Mouse (Mus musculus) kidney, embryonic 14.5 days (tissue): ENCODE results near the gene Ifna2. TPM values are rescaled to one million over a fixed set of nuclear protein-coding genes. Genes with fewer than 3 reads are reported as not detected.
A peak's percentile ranks its signal among the peaks of the same experiment; 100 is the strongest.

Experiments used
- ATAC-seq: fragments of 200-750 bp; cut with Nextera tagmentation; 2 replicates; pipeline ENCODE4 v1.8.0; 2017; ENCODE audit warnings: moderate number of reproducible peaks, mild to moderate bottlenecking, moderate TSS enrichment, moderate library complexity; ENCODE audit not compliant: low FRiP score, low TSS enrichment
- H3K27ac ChIP-seq: fragments of 300-500 bp; sonication (generic); 2 replicates; pipeline ENCODE4 v1.5.1; 2014; ENCODE audit warnings: low read depth, mild to moderate bottlenecking, low read length, moderate library complexity, mixed read lengths
- H3K27me3 ChIP-seq: fragments of 300-500 bp; sonication (generic); 2 replicates; pipeline ENCODE4 v1.6.1; 2014; ENCODE audit warnings: mild to moderate bottlenecking, low read length; ENCODE audit not compliant: control insufficient read depth, insufficient read depth
- H3K36me3 ChIP-seq: fragments of 300-500 bp; sonication (generic); 2 replicates; pipeline ENCODE4 v1.6.1; 2014; ENCODE audit warnings: low read length, mixed read lengths; ENCODE audit not compliant: control insufficient read depth, insufficient read depth
- H3K4me1 ChIP-seq: fragments of 300-500 bp; sonication (generic); 2 replicates; pipeline ENCODE4 v1.6.1; 2014; ENCODE audit warnings: low read length, mixed read lengths; ENCODE audit not compliant: control insufficient read depth, insufficient read depth
- H3K4me2 ChIP-seq: fragments of 300-500 bp; sonication (generic); replicated peaks from 2 replicates; pipeline ENCODE4 v1.6.1; 2014; ENCODE audit warnings: low read depth, mild to moderate bottlenecking, low read length
- H3K4me3 ChIP-seq: fragments of 300-500 bp; sonication (generic); 2 replicates; pipeline ENCODE4 v1.5.1; 2014; ENCODE audit warnings: mild to moderate bottlenecking, low read length
- H3K9ac ChIP-seq: fragments of 300-500 bp; sonication (generic); 2 replicates; pipeline ENCODE4 v1.6.1; 2014; ENCODE audit warnings: low read depth, mild to moderate bottlenecking, low read length, moderate library complexity
- H3K9me3 ChIP-seq: fragments of 300-500 bp; sonication (generic); 2 replicates; pipeline ENCODE4 v1.6.1; 2016; ENCODE audit warnings: low read length; ENCODE audit not compliant: control insufficient read depth
- WGBS: fragments of 180-500 bp; shearing (Covaris S2); extraction: QIAGEN DNeasy Blood & Tissue Kit; methylation state at CpG from one replicate; pipeline ENCODE4 v1.1.7; 2014; 5-methylcytosine and 5-hydroxymethylcytosine counted together
- polyA plus RNA-seq: library from polyadenylated mRNA; unstranded; fragments of >200 nt; fragmentation: Nextera tagmentation; extraction: Ambion mirVana; gene quantifications from 2 replicates; pipeline ENCODE4 v1.2.1, GENCODE M21; 2014

Ifna2 gene
- polyA plus RNA-seq, 1 experiment from 2014 or later, result not detected

- Histone ChIP-seq H3K4me1 (no peaks in the 10 kb centered on the region), H3K36me3 (no peaks in the 10 kb centered on the region), H3K4me3 (no peak overlapping the region), H3K9ac (no peak overlapping the region), H3K9me3 (no peaks in the 10 kb centered on the region), H3K27ac (no peak overlapping the region), H3K4me2 (no peak overlapping the region), H3K27me3 (no peaks in the 10 kb centered on the region)
- 97% methylated on average over 1 of the region's 1 CpGs for WGBS
- no peak for ATAC-seq
Measured at GRCm38 (mm10) chr4:88707128-88707826, 23.6 kb upstream of the Ifna2 start.

- Histone ChIP-seq H3K9ac (no peak overlapping the region), H3K4me2 (no peak overlapping the region), H3K36me3 (no peaks in the 10 kb centered on the region), H3K9me3 (no peaks in the 10 kb centered on the region), H3K4me1 (no peaks in the 10 kb centered on the region), H3K4me3 (no peak overlapping the region), H3K27me3 (no peaks in the 10 kb centered on the region), H3K27ac (no peak overlapping the region)
- 24% methylated on average over 3 of the region's 3 CpGs for WGBS
- no peak for ATAC-seq
Measured at GRCm38 (mm10) chr4:88705924-88706323, 22.2 kb upstream of the Ifna2 start.

DNA sequence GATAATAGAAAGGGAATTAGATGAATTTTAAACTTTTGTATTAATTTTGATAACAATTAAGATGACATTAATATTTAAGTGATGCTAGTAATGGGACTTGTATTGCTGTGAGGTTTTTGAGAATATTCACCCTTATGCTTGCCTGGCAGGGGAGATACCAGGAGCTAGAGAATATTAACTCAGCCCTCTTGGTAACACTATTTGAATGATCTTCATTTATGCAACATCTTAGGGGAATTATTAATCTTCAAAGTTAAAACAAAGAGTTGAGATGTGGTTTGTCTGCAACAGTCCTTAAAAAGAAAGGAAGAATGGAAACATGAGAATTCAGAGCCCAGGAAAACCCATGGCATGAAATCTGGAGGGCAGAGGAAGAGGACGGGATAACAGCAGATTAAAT is 15.6 kb upstream of the Ifna2 start:
- no peaks in the 10 kb centered on the region for H3K4me1 ChIP-seq
- no peak overlapping the region for H3K4me2 ChIP-seq
- H3K27me3 ChIP-seq, result no peaks in the 10 kb centered on the region
- no peaks in the 10 kb centered on the region for H3K9me3 ChIP-seq
- no peak for ATAC-seq
- no peak overlapping the region for H3K9ac ChIP-seq
- no peak overlapping the region for H3K4me3 ChIP-seq
- no peaks in the 10 kb centered on the region for H3K36me3 ChIP-seq
- H3K27ac ChIP-seq, result no peak overlapping the region
- WGBS, result 95% methylated on average over 1 of the region's 1 CpGs

DNA sequence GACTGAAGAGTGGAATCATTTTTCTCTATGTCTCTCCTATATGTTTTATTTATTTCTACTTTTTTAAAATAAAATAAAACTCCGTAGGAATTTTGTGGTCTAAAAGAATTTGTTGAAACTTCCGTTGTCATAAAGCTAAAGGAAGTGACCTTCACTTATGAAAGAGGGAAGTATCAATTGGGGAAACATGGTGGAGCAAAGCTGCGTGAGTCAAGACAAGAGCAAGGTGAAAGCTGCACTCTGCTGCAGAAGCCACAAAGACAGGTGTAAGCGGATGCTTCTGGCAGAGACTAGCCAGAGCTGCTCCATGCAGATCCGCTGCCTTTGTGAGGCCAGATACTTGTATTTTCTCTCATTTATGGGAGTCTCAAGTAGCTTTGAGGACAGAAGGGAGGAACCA is 15.1 kb upstream of the Ifna2 start:
- H3K27ac ChIP-seq, result no peak overlapping the region
- H3K4me3 ChIP-seq, result no peak overlapping the region
- H3K4me2 ChIP-seq, result no peak overlapping the region
- H3K9me3 ChIP-seq, result no peaks in the 10 kb centered on the region
- ATAC-seq, result no peak
- H3K36me3 ChIP-seq, result no peaks in the 10 kb centered on the region
- H3K4me1 ChIP-seq, result no peaks in the 10 kb centered on the region
- 79% methylated on average over 5 of the region's 5 CpGs for WGBS
- no peak overlapping the region for H3K9ac ChIP-seq
- H3K27me3 ChIP-seq, result no peaks in the 10 kb centered on the region

DNA sequence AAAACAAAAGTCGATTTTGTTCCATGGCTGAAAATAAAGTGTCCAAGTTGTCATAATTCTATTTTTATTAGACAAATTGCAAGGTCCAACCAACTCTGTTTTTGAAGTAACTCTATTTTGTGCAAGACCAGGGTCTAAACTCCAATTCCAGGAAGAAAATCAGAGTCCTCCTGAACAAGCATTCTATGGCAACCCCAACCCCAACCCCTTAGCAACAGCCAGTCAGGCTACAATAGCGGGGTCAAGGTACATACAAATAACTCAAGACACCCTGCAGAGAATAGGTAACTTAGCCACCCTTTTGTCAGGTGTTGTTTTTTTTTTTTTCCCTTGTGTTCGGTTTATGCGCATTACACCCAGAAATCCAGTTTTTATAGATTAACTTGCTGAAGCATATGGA is 14.0 kb upstream of the Ifna2 start:
- no peak overlapping the region for H3K9ac ChIP-seq
- no peak overlapping the region for H3K27ac ChIP-seq
- no peak overlapping the region for H3K4me2 ChIP-seq
- H3K4me3 ChIP-seq, result no peak overlapping the region
- H3K27me3 ChIP-seq, result no peaks in the 10 kb centered on the region
- 87% methylated on average over 4 of the region's 4 CpGs for WGBS
- no peaks in the 10 kb centered on the region for H3K36me3 ChIP-seq
- no peaks in the 10 kb centered on the region for H3K4me1 ChIP-seq
- H3K9me3 ChIP-seq, result no peaks in the 10 kb centered on the region
- ATAC-seq, result no peak

GRCm38 (mm10) chr4:88697108-88697507 is 13.4 kb upstream of the Ifna2 start:
- H3K4me1 ChIP-seq, result no peaks in the 10 kb centered on the region
- 57% methylated on average over 6 of the region's 6 CpGs for WGBS
- H3K4me2 ChIP-seq, result no peak overlapping the region
- no peak for ATAC-seq
- no peaks in the 10 kb centered on the region for H3K9me3 ChIP-seq
- no peaks in the 10 kb centered on the region for H3K36me3 ChIP-seq
- no peaks in the 10 kb centered on the region for H3K27me3 ChIP-seq
- no peak overlapping the region for H3K9ac ChIP-seq
- no peak overlapping the region for H3K27ac ChIP-seq
- no peak overlapping the region for H3K4me3 ChIP-seq

- Histone ChIP-seq H3K27ac (no peak overlapping the region), H3K4me2 (no peak overlapping the region), H3K9me3 (no peaks in the 10 kb centered on the region), H3K4me1 (no peaks in the 10 kb centered on the region), H3K36me3 (no peaks in the 10 kb centered on the region), H3K27me3 (no peaks in the 10 kb centered on the region), H3K9ac (no peak overlapping the region), H3K4me3 (no peak overlapping the region)
- peak; percentile 90 for ATAC-seq
- 29% methylated on average over 3 of the region's 3 CpGs for WGBS
Measured at GRCm38 (mm10) chr4:88696237-88696884, 12.6 kb upstream of the Ifna2 start.

DNA sequence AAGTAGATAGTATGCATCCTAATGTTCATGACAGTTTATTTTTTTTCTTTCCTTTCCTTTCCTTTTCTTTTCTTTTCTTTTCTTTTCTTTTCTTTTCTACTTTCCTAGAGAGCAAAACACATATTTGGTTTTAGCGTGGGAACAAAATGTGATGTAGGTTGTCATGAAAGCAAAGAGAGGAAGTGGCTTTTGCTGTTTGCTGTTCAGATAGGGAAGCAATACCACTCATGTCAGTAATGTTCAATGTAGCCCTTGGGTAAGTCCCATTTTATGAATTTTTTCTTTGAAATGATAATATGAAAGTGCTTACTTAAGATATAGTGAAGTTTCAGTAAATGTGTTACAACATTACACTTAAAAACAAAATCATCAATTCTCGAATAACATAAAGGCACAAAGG is 9.7 kb upstream of the Ifna2 start:
- Histone ChIP-seq H3K4me1 (no peaks in the 10 kb centered on the region), H3K9ac (no peak overlapping the region), H3K4me3 (no peak overlapping the region), H3K27me3 (no peaks in the 10 kb centered on the region), H3K27ac (no peak overlapping the region), H3K36me3 (no peaks in the 10 kb centered on the region), H3K9me3 (no peaks in the 10 kb centered on the region), H3K4me2 (no peak overlapping the region)
- ATAC-seq, result no peak
- WGBS, result 87% methylated on average over 2 of the region's 2 CpGs

DNA sequence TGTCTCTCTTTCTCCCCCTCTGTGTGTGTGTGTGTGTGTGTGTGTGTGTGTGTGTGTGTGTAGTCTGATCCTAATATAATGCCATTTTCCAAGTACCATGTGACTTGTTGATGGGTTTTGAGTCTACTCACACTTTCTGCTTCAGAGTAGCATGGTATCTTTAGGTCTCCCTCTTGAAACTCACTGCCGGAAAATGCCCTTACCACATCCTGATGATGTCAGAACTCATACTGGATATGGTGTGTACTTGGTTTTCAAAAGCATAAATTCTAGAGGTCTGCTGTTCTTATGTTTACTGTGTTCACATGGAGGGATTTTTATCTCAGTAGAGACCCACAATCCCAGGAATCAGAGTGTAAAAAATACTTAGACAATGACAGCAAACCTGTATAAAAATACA is 8.8 kb upstream of the Ifna2 start:
- Histone ChIP-seq H3K4me2 (no peak overlapping the region), H3K36me3 (no peaks in the 10 kb centered on the region), H3K27ac (no peak overlapping the region), H3K27me3 (no peaks in the 10 kb centered on the region), H3K9me3 (no peaks in the 10 kb centered on the region), H3K9ac (no peak overlapping the region), H3K4me3 (no peak overlapping the region), H3K4me1 (no peaks in the 10 kb centered on the region)
- no peak for ATAC-seq
- WGBS, result 92% methylated on average over 1 of the region's 1 CpGs
